Mouse (Mus musculus): Measurements from ENCODE around the gene Abhd6. TPM values are rescaled to one million over a fixed set of nuclear protein-coding genes. Genes with fewer than 3 reads are reported as not detected.

Gene Abhd6
- polyA plus RNA-seq, 1 experiment from 2014 or later, result 23.8 TPM

GRCm38 (mm10) chr14:8038150-8038549, 35.4 kb downstream of the Abhd6 start:
- Histone ChIP-seq H3K4me3 (ENCODE audit: low read depth, low read length) (no peak overlapping the region), H3K9ac (ENCODE audit: low read length) (no peak overlapping the region), H3K9me3 (ENCODE audit: control insufficient read depth, low read length) (no peaks in the 10 kb centered on the region; the same call in 1 of the 2 replicates), H3K36me3 (ENCODE audit: control insufficient read depth, insufficient read depth, low read length) (no peaks in the 10 kb centered on the region), H3K27me3 (ENCODE audit: control insufficient read depth, insufficient read depth, low read length) (no peaks in the 10 kb centered on the region), H3K27ac (replicated peaks; ENCODE audit: low read depth, low read length) (no peak overlapping the region), H3K4me1 (ENCODE audit: control insufficient read depth, insufficient read depth, low read length) (no peaks in the 10 kb centered on the region), H3K4me2 (ENCODE audit: low read depth, severe bottlenecking) (no peak overlapping the region)
- ATAC-seq (ENCODE audit: insufficient number of reproducible peaks, low FRiP score, low TSS enrichment, low read depth) (no peak), DNase-seq (ENCODE audit: low spot score) (no peak)
- WGBS, result 83% methylated on average over 5 of the region's 5 CpGs

- Histone ChIP-seq H3K4me1 (ENCODE audit: control insufficient read depth, insufficient read depth, low read length) (no peaks in the 10 kb centered on the region), H3K4me2 (ENCODE audit: low read depth, severe bottlenecking) (no peak overlapping the region), H3K9me3 (ENCODE audit: control insufficient read depth, low read length) (no peaks in the 10 kb centered on the region; the same call in 1 of the 2 replicates), H3K27ac (replicated peaks; ENCODE audit: low read depth, low read length) (no peak overlapping the region), H3K9ac (ENCODE audit: low read length) (no peak overlapping the region), H3K4me3 (ENCODE audit: low read depth, low read length) (no peak overlapping the region), H3K36me3 (ENCODE audit: control insufficient read depth, insufficient read depth, low read length) (no peaks in the 10 kb centered on the region), H3K27me3 (ENCODE audit: control insufficient read depth, insufficient read depth, low read length) (no peaks in the 10 kb centered on the region)
- no peak for DNase-seq (ENCODE audit: low spot score)
- WGBS, result 82% methylated on average over 7 of the region's 7 CpGs
- ATAC-seq (ENCODE audit: insufficient number of reproducible peaks, low FRiP score, low TSS enrichment, low read depth), result no peak
Measured at GRCm38 (mm10) chr14:8038791-8039448, 36.2 kb downstream of the Abhd6 start.

- DNase-seq (ENCODE audit: low spot score), result no peak
- WGBS, result 84% methylated on average over 3 of the region's 3 CpGs
- Histone ChIP-seq H3K9me3 (ENCODE audit: control insufficient read depth, low read length) (no peaks in the 10 kb centered on the region; the same call in 1 of the 2 replicates), H3K27ac (replicated peaks; ENCODE audit: low read depth, low read length) (no peak overlapping the region), H3K4me3 (ENCODE audit: low read depth, low read length) (no peak overlapping the region), H3K36me3 (ENCODE audit: control insufficient read depth, insufficient read depth, low read length) (no peaks in the 10 kb centered on the region), H3K27me3 (ENCODE audit: control insufficient read depth, insufficient read depth, low read length) (no peaks in the 10 kb centered on the region), H3K4me1 (ENCODE audit: control insufficient read depth, insufficient read depth, low read length) (no peaks in the 10 kb centered on the region), H3K4me2 (ENCODE audit: low read depth, severe bottlenecking) (no peak overlapping the region), H3K9ac (ENCODE audit: low read length) (no peak overlapping the region)
- ATAC-seq (ENCODE audit: insufficient number of reproducible peaks, low FRiP score, low TSS enrichment, low read depth), result no peak
Measured at GRCm38 (mm10) chr14:8040179-8040578, 37.5 kb downstream of the Abhd6 start.

- Histone ChIP-seq H3K9me3 (ENCODE audit: control insufficient read depth, low read length) (no peaks in the 10 kb centered on the region; the same call in 1 of the 2 replicates), H3K4me1 (ENCODE audit: control insufficient read depth, insufficient read depth, low read length) (no peaks in the 10 kb centered on the region), H3K4me3 (ENCODE audit: low read depth, low read length) (no peak overlapping the region), H3K27me3 (ENCODE audit: control insufficient read depth, insufficient read depth, low read length) (no peaks in the 10 kb centered on the region), H3K27ac (replicated peaks; ENCODE audit: low read depth, low read length) (no peak overlapping the region), H3K9ac (ENCODE audit: low read length) (no peak overlapping the region), H3K4me2 (ENCODE audit: low read depth, severe bottlenecking) (no peak overlapping the region), H3K36me3 (ENCODE audit: control insufficient read depth, insufficient read depth, low read length) (no peaks in the 10 kb centered on the region)
- 85% methylated on average over 12 of the region's 12 CpGs for WGBS
- ATAC-seq (ENCODE audit: insufficient number of reproducible peaks, low FRiP score, low TSS enrichment, low read depth), result no peak
- no peak for DNase-seq (ENCODE audit: low spot score)
Measured at GRCm38 (mm10) chr14:8040911-8041678, 38.4 kb downstream of the Abhd6 start.

DNA sequence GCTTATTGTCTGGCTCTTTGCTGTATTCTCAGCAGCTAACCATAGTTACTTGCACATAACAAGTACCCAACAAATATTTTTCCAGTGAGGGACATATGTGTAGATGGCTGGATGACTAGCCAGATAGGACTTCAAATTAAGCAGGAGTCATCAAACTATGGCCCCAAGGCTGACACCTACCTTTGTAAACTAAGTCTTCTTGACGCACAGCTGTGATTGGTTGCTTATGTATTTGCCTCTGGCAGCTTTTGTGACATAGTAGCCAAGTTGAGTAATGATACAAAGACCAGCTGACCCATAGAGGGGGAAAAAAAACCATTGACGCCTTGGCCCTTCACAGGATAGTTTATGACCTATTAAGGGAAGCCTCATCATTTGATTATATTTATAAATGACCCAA, 39.4 kb downstream of the Abhd6 start:
- H3K4me2 ChIP-seq (ENCODE audit: low read depth, severe bottlenecking), result no peak overlapping the region
- no peaks in the 10 kb centered on the region; the same call in 1 of the 2 replicates for H3K36me3 ChIP-seq (ENCODE audit: control insufficient read depth, insufficient read depth, low read length)
- H3K27me3 ChIP-seq (ENCODE audit: control insufficient read depth, insufficient read depth, low read length), result no peaks in the 10 kb centered on the region
- DNase-seq (ENCODE audit: low spot score) (no peak), ATAC-seq (ENCODE audit: insufficient number of reproducible peaks, low FRiP score, low TSS enrichment, low read depth) (no peak)
- no peaks in the 10 kb centered on the region; the same call in 1 of the 2 replicates for H3K9me3 ChIP-seq (ENCODE audit: control insufficient read depth, low read length)
- H3K27ac ChIP-seq (replicated peaks; ENCODE audit: low read depth, low read length), result no peak overlapping the region
- no peaks in the 10 kb centered on the region for H3K4me1 ChIP-seq (ENCODE audit: control insufficient read depth, insufficient read depth, low read length)
- WGBS, result 92% methylated on average over 2 of the region's 2 CpGs
- no peak overlapping the region for H3K4me3 ChIP-seq (ENCODE audit: low read depth, low read length)
- no peak overlapping the region for H3K9ac ChIP-seq (ENCODE audit: low read length)

GRCm38 (mm10) chr14:8042577-8042976, 39.9 kb downstream of the Abhd6 start:
- Histone ChIP-seq H3K4me1 (ENCODE audit: control insufficient read depth, insufficient read depth, low read length) (no peaks in the 10 kb centered on the region), H3K27ac (replicated peaks; ENCODE audit: low read depth, low read length) (no peak overlapping the region), H3K9me3 (ENCODE audit: control insufficient read depth, low read length) (no peaks in the 10 kb centered on the region; the same call in 1 of the 2 replicates), H3K36me3 (ENCODE audit: control insufficient read depth, insufficient read depth, low read length) (no peaks in the 10 kb centered on the region; the same call in 1 of the 2 replicates), H3K27me3 (ENCODE audit: control insufficient read depth, insufficient read depth, low read length) (no peaks in the 10 kb centered on the region), H3K4me2 (ENCODE audit: low read depth, severe bottlenecking) (no peak overlapping the region), H3K9ac (ENCODE audit: low read length) (no peak overlapping the region), H3K4me3 (ENCODE audit: low read depth, low read length) (no peak overlapping the region)
- ATAC-seq (ENCODE audit: insufficient number of reproducible peaks, low FRiP score, low TSS enrichment, low read depth), result no peak
- 94% methylated on average over 9 of the region's 9 CpGs for WGBS
- no peak for DNase-seq (ENCODE audit: low spot score)

DNA sequence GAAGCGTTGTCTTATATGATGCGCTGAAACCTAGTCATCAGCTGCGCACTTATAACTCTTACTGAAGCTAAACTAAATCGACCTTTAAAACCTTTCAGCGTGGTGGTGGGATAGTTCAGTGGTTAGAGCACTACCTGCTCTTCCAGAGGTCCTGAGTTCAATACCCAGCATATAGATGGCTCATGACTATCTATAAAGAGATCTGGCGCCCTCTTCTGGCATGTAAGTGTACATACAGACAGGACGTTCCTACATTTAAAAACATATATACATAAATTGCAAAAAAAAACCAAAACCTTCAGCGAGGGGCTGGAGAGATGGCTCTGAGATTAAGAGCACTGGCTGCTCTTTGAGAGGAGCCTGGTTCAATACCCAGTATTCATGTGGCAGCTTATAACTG, 41.6 kb downstream of the Abhd6 start:
- DNase-seq (ENCODE audit: low spot score), result no peak
- 71% methylated on average over 8 of the region's 8 CpGs for WGBS

GRCm38 (mm10) chr14:8044786-8045185, 42.1 kb downstream of the Abhd6 start:
- Histone ChIP-seq H3K4me2 (ENCODE audit: low read depth, severe bottlenecking) (no peak overlapping the region), H3K9me3 (ENCODE audit: control insufficient read depth, low read length) (no peaks in the 10 kb centered on the region; the same call in 1 of the 2 replicates), H3K27ac (replicated peaks; ENCODE audit: low read depth, low read length) (no peak overlapping the region), H3K9ac (ENCODE audit: low read length) (no peak overlapping the region), H3K4me3 (ENCODE audit: low read depth, low read length) (no peak overlapping the region), H3K27me3 (ENCODE audit: control insufficient read depth, insufficient read depth, low read length) (no peaks in the 10 kb centered on the region), H3K4me1 (ENCODE audit: control insufficient read depth, insufficient read depth, low read length) (no peaks in the 10 kb centered on the region), H3K36me3 (ENCODE audit: control insufficient read depth, insufficient read depth, low read length) (no peaks in the 10 kb centered on the region; the same call in 1 of the 2 replicates)
- ATAC-seq (ENCODE audit: insufficient number of reproducible peaks, low FRiP score, low TSS enrichment, low read depth) (no peak), DNase-seq (ENCODE audit: low spot score) (no peak)
- 81% methylated on average over 6 of the region's 6 CpGs for WGBS

More for the DNA sequence above, 41.6 kb downstream of the Abhd6 start:
- no peaks in the 10 kb centered on the region for H3K4me1 ChIP-seq (ENCODE audit: control insufficient read depth, insufficient read depth, low read length)
- no peak for ATAC-seq (ENCODE audit: insufficient number of reproducible peaks, low FRiP score, low TSS enrichment, low read depth)
- H3K9me3 ChIP-seq (ENCODE audit: control insufficient read depth, low read length), result no peaks in the 10 kb centered on the region; the same call in 1 of the 2 replicates
- H3K27me3 ChIP-seq (ENCODE audit: control insufficient read depth, insufficient read depth, low read length), result no peaks in the 10 kb centered on the region
- no peak overlapping the region for H3K4me3 ChIP-seq (ENCODE audit: low read depth, low read length)
- H3K27ac ChIP-seq (replicated peaks; ENCODE audit: low read depth, low read length), result no peak overlapping the region
- H3K9ac ChIP-seq (ENCODE audit: low read length), result no peak overlapping the region
- no peaks in the 10 kb centered on the region; the same call in 1 of the 2 replicates for H3K36me3 ChIP-seq (ENCODE audit: control insufficient read depth, insufficient read depth, low read length)
- H3K4me2 ChIP-seq (ENCODE audit: low read depth, severe bottlenecking), result no peak overlapping the region

Measured in limb, embryonic 11.5 days (tissue).